Mouse (Mus musculus): Measurements from ENCODE around the gene Usp24. TPM values are rescaled to one million over a fixed set of nuclear protein-coding genes. Genes with fewer than 3 reads are reported as not detected.

Gene Usp24
- polyA plus RNA-seq, 1 experiment from 2014 or later: 6.3 TPM

DNA sequence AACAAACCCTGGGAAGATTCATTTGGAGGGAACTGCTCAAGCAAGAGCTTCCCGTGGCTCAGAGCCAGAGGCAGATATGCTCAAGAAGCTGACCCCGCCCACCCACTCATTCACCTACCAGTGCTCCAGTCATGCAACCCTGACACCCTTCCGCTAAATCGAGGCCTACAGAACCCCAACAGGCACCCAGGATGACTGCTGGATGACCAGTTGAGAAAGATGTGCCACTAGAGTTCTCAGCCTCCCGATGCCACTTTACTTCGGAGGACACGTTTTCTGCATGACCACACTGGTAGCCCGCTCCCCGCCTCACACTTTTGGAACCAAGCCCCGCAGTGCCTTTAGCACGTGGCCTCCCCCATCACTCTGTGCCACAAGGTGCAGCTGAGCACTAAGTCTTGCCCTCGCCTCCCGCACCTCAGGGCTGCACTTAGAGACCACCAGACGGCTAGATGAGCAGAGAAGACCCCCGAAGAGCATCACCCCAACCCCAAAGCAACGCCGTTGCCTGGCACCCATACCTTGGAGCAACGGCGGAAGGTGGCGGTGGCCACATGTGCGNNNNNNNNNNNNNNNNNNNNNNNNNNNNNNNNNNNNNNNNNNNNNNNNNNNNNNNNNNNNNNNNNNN lies 147.3 kb downstream of the Usp24 start:
- Histone ChIP-seq H3K9me3 (ENCODE audit: low read length) (no peaks in the 10 kb centered on the region), H3K9ac (replicated peaks; ENCODE audit: low read length) (peak overlapping the region; percentile 48), H3K27me3 (ENCODE audit: insufficient read depth, low read length) (peaks cover 33% of the 10 kb centered on the region), H3K4me1 (ENCODE audit: insufficient read depth, low read length) (peaks cover 18% of the 10 kb centered on the region), H3K4me3 (ENCODE audit: low read length) (peak overlapping the region; percentile 44), H3K27ac (ENCODE audit: low read length) (no peak overlapping the region), H3K36me3 (ENCODE audit: insufficient read depth, low read length) (no peaks in the 10 kb centered on the region), H3K4me2 (replicated peaks; ENCODE audit: low read depth, low read length) (peak overlapping the region; percentile 66)
- peak; percentile 24; the same call in 1 of the 2 replicates for ATAC-seq (ENCODE audit: low FRiP score, low TSS enrichment)
- 26% methylated on average over 21 of the region's 21 CpGs for WGBS

GRCm38 (mm10) chr4:106467420-106468110 lies 151.6 kb downstream of the Usp24 start:
- Histone ChIP-seq H3K4me3 (ENCODE audit: low read length) (no peak overlapping the region), H3K9ac (replicated peaks; ENCODE audit: low read length) (no peak overlapping the region), H3K4me2 (replicated peaks; ENCODE audit: low read depth, low read length) (no peak overlapping the region), H3K9me3 (ENCODE audit: low read length) (no peaks in the 10 kb centered on the region), H3K36me3 (ENCODE audit: insufficient read depth, low read length) (no peaks in the 10 kb centered on the region), H3K27ac (ENCODE audit: low read length) (no peak overlapping the region), H3K4me1 (ENCODE audit: insufficient read depth, low read length) (peaks cover 18% of the 10 kb centered on the region), H3K27me3 (ENCODE audit: insufficient read depth, low read length) (peaks cover 31% of the 10 kb centered on the region)
- no peak for ATAC-seq (ENCODE audit: low FRiP score, low TSS enrichment)
- WGBS: 77% methylated on average over 13 of the region's 13 CpGs

GRCm38 (mm10) chr4:106470921-106471320 lies 154.9 kb downstream of the Usp24 start:
- Histone ChIP-seq H3K4me1 (ENCODE audit: insufficient read depth, low read length) (no peaks in the 10 kb centered on the region), H3K9me3 (ENCODE audit: low read length) (no peaks in the 10 kb centered on the region), H3K27ac (ENCODE audit: low read length) (no peak overlapping the region), H3K36me3 (ENCODE audit: insufficient read depth, low read length) (no peaks in the 10 kb centered on the region), H3K9ac (replicated peaks; ENCODE audit: low read length) (no peak overlapping the region), H3K4me2 (replicated peaks; ENCODE audit: low read depth, low read length) (no peak overlapping the region), H3K27me3 (ENCODE audit: insufficient read depth, low read length) (0 out of 2 replicates have a peak, but pooled peaks cover 5% of the 10 kb centered on the region), H3K4me3 (ENCODE audit: low read length) (no peak overlapping the region)
- WGBS: 63% methylated on average over 5 of the region's 5 CpGs
- ATAC-seq (ENCODE audit: low FRiP score, low TSS enrichment): no peak

DNA sequence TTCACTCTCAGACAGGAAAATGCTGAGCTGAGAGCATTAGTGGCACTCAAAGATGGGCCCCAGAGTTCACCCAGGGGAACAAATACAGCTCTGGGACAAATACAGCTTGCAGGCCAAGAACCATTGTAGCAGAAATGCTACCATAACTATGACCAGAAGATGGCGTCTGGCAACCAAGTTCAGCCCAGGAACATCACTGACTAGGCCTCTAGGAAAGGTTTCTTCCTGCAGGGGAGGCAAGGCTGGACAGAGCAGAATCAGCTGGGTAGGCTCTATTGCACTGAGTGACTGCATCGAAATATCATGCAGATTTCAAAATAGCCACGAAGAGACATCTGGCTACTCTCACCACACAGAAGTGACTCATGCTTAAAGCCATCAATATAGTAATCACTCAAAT lies 156.3 kb downstream of the Usp24 start:
- WGBS: 16% methylated on average over 3 of the region's 3 CpGs
- no peak overlapping the region for H3K4me2 ChIP-seq (replicated peaks; ENCODE audit: low read depth, low read length)
- no peak overlapping the region for H3K4me3 ChIP-seq (ENCODE audit: low read length)
- H3K27me3 ChIP-seq (ENCODE audit: insufficient read depth, low read length): 0 out of 2 replicates have a peak, but pooled peaks cover 5% of the 10 kb centered on the region
- H3K4me1 ChIP-seq (ENCODE audit: insufficient read depth, low read length): no peaks in the 10 kb centered on the region
- no peaks in the 10 kb centered on the region for H3K36me3 ChIP-seq (ENCODE audit: insufficient read depth, low read length)
- H3K27ac ChIP-seq (ENCODE audit: low read length): no peak overlapping the region
- H3K9me3 ChIP-seq (ENCODE audit: low read length): no peaks in the 10 kb centered on the region
- H3K9ac ChIP-seq (replicated peaks; ENCODE audit: low read length): no peak overlapping the region
- ATAC-seq (ENCODE audit: low FRiP score, low TSS enrichment): no peak

DNA sequence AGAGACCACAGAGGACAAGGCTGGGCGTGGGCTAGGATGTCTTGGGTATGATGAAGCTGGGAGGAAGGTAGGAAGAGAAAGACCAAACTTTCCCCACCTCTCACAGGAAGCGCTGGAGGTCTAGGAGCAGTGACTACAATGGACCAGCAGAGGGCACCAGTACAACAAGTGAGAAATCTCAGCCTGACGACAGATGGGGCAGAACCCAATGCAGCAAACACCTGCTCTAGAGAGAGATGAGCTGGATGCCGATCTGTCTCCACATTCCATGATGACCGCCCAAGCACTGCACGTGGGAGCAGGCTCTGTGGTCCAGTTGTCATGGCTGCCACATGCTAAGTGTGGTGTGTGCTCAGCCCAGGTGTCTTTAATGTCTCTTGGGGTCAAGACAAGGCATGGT lies 158.2 kb downstream of the Usp24 start:
- H3K27ac ChIP-seq (ENCODE audit: low read length): no peak overlapping the region
- H3K27me3 ChIP-seq (ENCODE audit: insufficient read depth, low read length): 0 out of 2 replicates have a peak, but pooled peaks cover 5% of the 10 kb centered on the region
- peak; percentile 56 for ATAC-seq (ENCODE audit: low FRiP score, low TSS enrichment)
- no peaks in the 10 kb centered on the region for H3K9me3 ChIP-seq (ENCODE audit: low read length)
- H3K4me3 ChIP-seq (ENCODE audit: low read length): no peak overlapping the region
- no peak overlapping the region for H3K9ac ChIP-seq (replicated peaks; ENCODE audit: low read length)
- no peaks in the 10 kb centered on the region for H3K4me1 ChIP-seq (ENCODE audit: insufficient read depth, low read length)
- no peak overlapping the region for H3K4me2 ChIP-seq (replicated peaks; ENCODE audit: low read depth, low read length)
- 5% methylated on average over 6 of the region's 6 CpGs for WGBS
- no peaks in the 10 kb centered on the region for H3K36me3 ChIP-seq (ENCODE audit: insufficient read depth, low read length)

- no peak for ATAC-seq (ENCODE audit: low FRiP score, low TSS enrichment)
- Histone ChIP-seq H3K4me1 (ENCODE audit: insufficient read depth, low read length) (peaks cover 12% of the 10 kb centered on the region), H3K4me3 (ENCODE audit: low read length) (no peak overlapping the region), H3K27ac (ENCODE audit: low read length) (no peak overlapping the region), H3K27me3 (ENCODE audit: insufficient read depth, low read length) (no peaks in the 10 kb centered on the region), H3K9me3 (ENCODE audit: low read length) (no peaks in the 10 kb centered on the region), H3K9ac (replicated peaks; ENCODE audit: low read length) (no peak overlapping the region), H3K4me2 (replicated peaks; ENCODE audit: low read depth, low read length) (no peak overlapping the region), H3K36me3 (ENCODE audit: insufficient read depth, low read length) (no peaks in the 10 kb centered on the region)
- WGBS: 78% methylated on average over 3 of the region's 3 CpGs
Measured at GRCm38 (mm10) chr4:106480545-106480944, 164.5 kb downstream of the Usp24 start.

GRCm38 (mm10) chr4:106483215-106483727 lies 167.3 kb downstream of the Usp24 start:
- ATAC-seq (ENCODE audit: low FRiP score, low TSS enrichment): no peak
- no peaks in the 10 kb centered on the region for H3K36me3 ChIP-seq (ENCODE audit: insufficient read depth, low read length)
- H3K4me2 ChIP-seq (replicated peaks; ENCODE audit: low read depth, low read length): no peak overlapping the region
- 29% methylated on average over 7 of the region's 7 CpGs for WGBS
- H3K9ac ChIP-seq (replicated peaks; ENCODE audit: low read length): no peak overlapping the region
- H3K4me1 ChIP-seq (ENCODE audit: insufficient read depth, low read length): peaks cover 12% of the 10 kb centered on the region
- H3K4me3 ChIP-seq (ENCODE audit: low read length): no peak overlapping the region
- H3K27ac ChIP-seq (ENCODE audit: low read length): no peak overlapping the region; the same call in 1 of the 2 replicates
- H3K9me3 ChIP-seq (ENCODE audit: low read length): no peaks in the 10 kb centered on the region
- no peaks in the 10 kb centered on the region for H3K27me3 ChIP-seq (ENCODE audit: insufficient read depth, low read length)

DNA sequence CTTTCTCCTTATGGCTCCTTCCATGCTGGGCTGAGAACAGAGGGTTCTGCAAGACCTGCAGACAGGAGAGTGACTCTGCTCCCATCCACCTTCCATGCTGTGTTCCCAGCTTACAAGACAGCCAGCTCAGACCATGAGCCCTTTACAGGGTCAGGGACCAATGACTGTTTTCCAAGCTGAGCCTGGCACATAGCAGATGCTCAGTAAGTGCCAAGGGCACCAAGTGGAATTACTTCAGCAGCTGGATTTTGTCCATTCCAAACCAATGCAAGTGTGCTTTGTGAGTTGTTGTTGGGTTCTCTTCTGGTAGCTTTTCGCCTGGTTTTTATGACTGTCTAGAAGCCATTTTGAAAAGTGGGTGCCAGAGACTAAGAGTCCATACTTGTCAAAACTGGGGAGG lies 167.8 kb downstream of the Usp24 start:
- no peak for ATAC-seq (ENCODE audit: low FRiP score, low TSS enrichment)
- H3K9me3 ChIP-seq (ENCODE audit: low read length): no peaks in the 10 kb centered on the region
- 88% methylated on average over 1 of the region's 1 CpGs for WGBS
- no peaks in the 10 kb centered on the region for H3K36me3 ChIP-seq (ENCODE audit: insufficient read depth, low read length)
- no peak overlapping the region for H3K4me3 ChIP-seq (ENCODE audit: low read length)
- no peak overlapping the region; the same call in 1 of the 2 replicates for H3K27ac ChIP-seq (ENCODE audit: low read length)
- H3K4me2 ChIP-seq (replicated peaks; ENCODE audit: low read depth, low read length): no peak overlapping the region
- H3K9ac ChIP-seq (replicated peaks; ENCODE audit: low read length): no peak overlapping the region
- H3K4me1 ChIP-seq (ENCODE audit: insufficient read depth, low read length): peaks cover 12% of the 10 kb centered on the region
- no peaks in the 10 kb centered on the region for H3K27me3 ChIP-seq (ENCODE audit: insufficient read depth, low read length)

- Histone ChIP-seq H3K9ac (replicated peaks; ENCODE audit: low read length) (no peak overlapping the region), H3K36me3 (ENCODE audit: insufficient read depth, low read length) (no peaks in the 10 kb centered on the region), H3K9me3 (ENCODE audit: low read length) (no peaks in the 10 kb centered on the region), H3K27me3 (ENCODE audit: insufficient read depth, low read length) (no peaks in the 10 kb centered on the region; the same call in 1 of the 2 replicates), H3K4me1 (ENCODE audit: insufficient read depth, low read length) (peaks cover 10% of the 10 kb centered on the region; the same call in 1 of the 2 replicates), H3K27ac (ENCODE audit: low read length) (peak overlapping the region; percentile 65; the same call in 1 of the 2 replicates), H3K4me3 (ENCODE audit: low read length) (no peak overlapping the region), H3K4me2 (replicated peaks; ENCODE audit: low read depth, low read length) (no peak overlapping the region)
- 48% methylated on average over 4 of the region's 4 CpGs for WGBS
- ATAC-seq (ENCODE audit: low FRiP score, low TSS enrichment): no peak
Measured at GRCm38 (mm10) chr4:106490620-106491019, 174.6 kb downstream of the Usp24 start.
